Mouse (Mus musculus) spleen, postnatal 10 days (tissue): Measurements from ENCODE around the gene Med10.

Experiments used
- DNase-seq, 2 experiments: peaks; one replicate each; pipeline ENCODE4 v3.0.0; 2021 to 2022; ENCODE audit warnings: low spot score in 2 of 2

Gene Med10

GRCm38 (mm10) chr13:69802095-69802494, at the start of gene Med10:
Gene Med10 (plus strand): TSS chr13:69802395.
- no peak for DNase-seq

- DNase-seq, result no peak
Observed at GRCm38 (mm10) chr13:69752875-69753274, 49.3 kb upstream of the Med10 start.

GRCm38 (mm10) chr13:69758979-69759378, 43.2 kb upstream of the Med10 start:
- DNase-seq, result no peak

GRCm38 (mm10) chr13:69761393-69761792, 40.8 kb upstream of the Med10 start:
- no peak for DNase-seq

GRCm38 (mm10) chr13:69764646-69765045, 37.5 kb upstream of the Med10 start:
- no peak for DNase-seq

- no peak for DNase-seq
Observed at GRCm38 (mm10) chr13:69768152-69768551, 34.0 kb upstream of the Med10 start.

GRCm38 (mm10) chr13:69770538-69771456, 31.4 kb upstream of the Med10 start:
- DNase-seq, result no peak

GRCm38 (mm10) chr13:69772358-69772757, 29.8 kb upstream of the Med10 start:
- DNase-seq, result no peak

GRCm38 (mm10) chr13:69778221-69778620, 24.0 kb upstream of the Med10 start:
- DNase-seq, result no peak

- DNase-seq, result peak in 1 of 2 experiments; percentile 20
Observed at GRCm38 (mm10) chr13:69788704-69789103, 13.5 kb upstream of the Med10 start.

- DNase-seq, result no peak
Observed at GRCm38 (mm10) chr13:69791814-69792213, 10.4 kb upstream of the Med10 start.

- DNase-seq, result no peak
Observed at GRCm38 (mm10) chr13:69792541-69793009, 9.6 kb upstream of the Med10 start.

GRCm38 (mm10) chr13:69794808-69795207, 7.4 kb upstream of the Med10 start:
- DNase-seq, result no peak

- DNase-seq, result peak; percentile 82 to 90
Observed at GRCm38 (mm10) chr13:69809681-69810611, 7.8 kb downstream of the Med10 start.

- DNase-seq, result peak in 1 of 2 experiments; percentile 7
Observed at GRCm38 (mm10) chr13:69810936-69811680, 8.9 kb downstream of the Med10 start.

GRCm38 (mm10) chr13:69813870-69814269, 11.7 kb downstream of the Med10 start:
- DNase-seq, result no peak

GRCm38 (mm10) chr13:69818306-69818705, 16.1 kb downstream of the Med10 start:
- no peak for DNase-seq

GRCm38 (mm10) chr13:69821169-69821822, 19.1 kb downstream of the Med10 start:
- DNase-seq, result no peak

- no peak for DNase-seq
Observed at GRCm38 (mm10) chr13:69823920-69824637, 21.9 kb downstream of the Med10 start.

GRCm38 (mm10) chr13:69825396-69826095, 23.4 kb downstream of the Med10 start:
- no peak for DNase-seq
